Mouse (Mus musculus) adipocyte (in vitro differentiated cells): ENCODE measurements around the gene Elmo3.
"Not testable (repeated sequence)": the region's sequence is repeated elsewhere in the genome, so short reads cannot be mapped to it uniquely, and the experiment has no call there.

Source experiments
- DNase-seq: peaks from one replicate; pipeline ENCODE4 v3.0.0-alpha.2; 2016; ENCODE audit warnings: low spot score

Gene Elmo3

GRCm38 (mm10) chr8:105276292-105277120, 28.9 kb upstream of the Elmo3 start:
- DNase-seq, result no peak

GRCm38 (mm10) chr8:105278911-105279334, 26.5 kb upstream of the Elmo3 start:
- no peak for DNase-seq

- no peak for DNase-seq
Measured at GRCm38 (mm10) chr8:105280567-105280966, 24.8 kb upstream of the Elmo3 start.

GRCm38 (mm10) chr8:105281821-105282220, 23.6 kb upstream of the Elmo3 start:
- DNase-seq, result no peak

GRCm38 (mm10) chr8:105282239-105282638, 23.2 kb upstream of the Elmo3 start:
- DNase-seq, result no peak

- DNase-seq, result no peak
Measured at GRCm38 (mm10) chr8:105283074-105283473, 22.3 kb upstream of the Elmo3 start.

- no peak for DNase-seq
Measured at GRCm38 (mm10) chr8:105285514-105285913, 19.9 kb upstream of the Elmo3 start.

GRCm38 (mm10) chr8:105286907-105287306, 18.5 kb upstream of the Elmo3 start:
- DNase-seq, result no peak

GRCm38 (mm10) chr8:105288231-105288630, 17.2 kb upstream of the Elmo3 start:
- no peak for DNase-seq

- peak; percentile 98 for DNase-seq
Measured at GRCm38 (mm10) chr8:105288958-105289732, 16.3 kb upstream of the Elmo3 start.

GRCm38 (mm10) chr8:105289805-105290460, 15.5 kb upstream of the Elmo3 start, which contains the start of gene 4931428F04Rik:
TSS of gene 4931428F04Rik (minus strand) at chr8:105289864.
- DNase-seq, result no peak

GRCm38 (mm10) chr8:105290554-105291314, 14.7 kb upstream of the Elmo3 start:
- DNase-seq, result peak; percentile 95

- not testable (repeated sequence) for DNase-seq
Measured at GRCm38 (mm10) chr8:105291364-105291763, 14.0 kb upstream of the Elmo3 start.

GRCm38 (mm10) chr8:105291802-105292201, 13.6 kb upstream of the Elmo3 start:
- not testable (repeated sequence) for DNase-seq

- no peak for DNase-seq
Measured at GRCm38 (mm10) chr8:105292471-105292870, 12.9 kb upstream of the Elmo3 start.

GRCm38 (mm10) chr8:105293405-105293804, 12.0 kb upstream of the Elmo3 start:
- no peak for DNase-seq

GRCm38 (mm10) chr8:105294776-105295175, 10.6 kb upstream of the Elmo3 start:
- no peak for DNase-seq

GRCm38 (mm10) chr8:105295256-105295655, 10.1 kb upstream of the Elmo3 start:
- no peak for DNase-seq

GRCm38 (mm10) chr8:105295895-105296573, 9.4 kb upstream of the Elmo3 start, which contains the start of gene Exoc3l:
TSS of gene Exoc3l (minus strand) at chr8:105296101.
- DNase-seq, result no peak

- peak; percentile 95 for DNase-seq
Measured at GRCm38 (mm10) chr8:105297511-105298192, 7.7 kb upstream of the Elmo3 start, which contains the start of gene E2f4. TSS of gene E2f4 (plus strand) at chr8:105297663.
